Mouse (Mus musculus) C2C12 (cell line): ENCODE results near the gene Phospho1.

Experiments used
- CTCF ChIP-seq: IDR thresholded peaks from one replicate; pipeline ENCODE4 v1.5.1; 2011; ENCODE audit not compliant: control insufficient read depth, insufficient read depth, insufficient read length
- MAX ChIP-seq: IDR thresholded peaks from one replicate; pipeline ENCODE4 v1.6.1; 2011; ENCODE audit warnings: mild to moderate bottlenecking, control low read depth

DNA sequence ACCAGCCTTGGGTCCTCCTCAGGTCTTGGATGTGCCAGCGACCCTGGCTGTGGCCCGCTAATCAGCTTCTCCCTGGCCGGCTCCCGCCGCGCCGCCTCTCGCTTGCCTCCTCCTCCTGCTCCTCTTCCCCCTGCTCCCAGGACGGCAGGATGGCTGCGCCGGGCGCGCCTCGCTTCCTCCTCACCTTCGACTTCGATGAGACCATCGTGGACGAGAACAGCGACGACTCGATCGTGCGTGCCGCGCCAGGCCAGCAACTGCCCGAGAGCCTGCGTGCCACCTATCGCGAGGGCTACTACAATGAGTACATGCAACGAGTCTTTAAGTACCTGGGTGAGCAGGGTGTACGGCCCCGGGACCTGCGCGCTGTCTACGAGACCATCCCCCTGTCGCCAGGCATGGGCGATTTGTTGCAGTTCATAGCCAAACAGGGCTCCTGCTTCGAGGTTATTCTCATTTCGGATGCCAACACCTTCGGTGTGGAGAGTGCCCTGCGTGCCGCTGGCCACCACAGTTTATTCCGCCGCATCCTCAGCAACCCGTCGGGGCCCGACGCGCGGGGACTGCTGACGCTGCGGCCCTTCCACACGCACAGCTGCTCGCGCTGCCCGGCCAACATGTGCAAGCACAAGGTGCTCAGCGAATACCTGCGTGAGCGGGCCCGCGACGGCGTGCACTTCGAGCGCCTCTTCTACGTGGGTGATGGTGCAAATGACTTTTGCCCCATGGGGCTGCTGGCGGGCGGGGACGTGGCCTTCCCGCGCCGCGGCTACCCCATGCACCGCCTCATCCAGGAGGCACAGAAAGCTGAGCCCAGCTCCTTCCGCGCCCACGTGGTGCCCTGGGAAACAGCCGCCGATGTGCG lies 6.3 kb downstream of the Phospho1 start:
- no peak for TF ChIP-seq MAX
- no peak for TF ChIP-seq CTCF
